Mouse (Mus musculus): ENCODE measurements around the gene Olfr530. TPM values are rescaled to one million over a fixed set of nuclear protein-coding genes. Genes with fewer than 3 reads are reported as not detected.

Gene Olfr530
- polyA plus RNA-seq (2012; rRNA removed; ENCODE audit: low replicate concordance) = not detected in 2 replicates

DNA sequence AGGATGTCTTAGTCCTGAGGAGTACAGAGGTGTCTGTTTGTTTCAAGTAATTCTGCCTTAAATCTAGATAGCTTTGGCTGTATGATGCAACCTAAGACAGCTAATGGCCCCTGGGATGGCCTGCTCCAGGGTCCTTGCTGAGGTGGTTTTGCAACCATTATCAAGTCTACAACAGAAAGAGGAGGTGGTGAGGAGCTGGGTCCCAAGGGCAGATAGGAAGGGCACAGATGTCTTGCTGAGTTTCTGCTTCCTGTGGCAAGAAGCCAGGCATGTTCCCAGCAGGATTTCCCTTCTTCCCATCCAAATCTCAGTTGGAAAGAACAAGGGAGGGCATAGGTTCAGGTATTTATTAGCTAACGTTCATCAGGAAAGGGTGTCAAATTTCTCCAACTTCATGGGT is at the start of gene Olfr530:
Gene Olfr530, minus strand, starts transcription at position 101 of the 400 bp plus-strand sequence.

DNA sequence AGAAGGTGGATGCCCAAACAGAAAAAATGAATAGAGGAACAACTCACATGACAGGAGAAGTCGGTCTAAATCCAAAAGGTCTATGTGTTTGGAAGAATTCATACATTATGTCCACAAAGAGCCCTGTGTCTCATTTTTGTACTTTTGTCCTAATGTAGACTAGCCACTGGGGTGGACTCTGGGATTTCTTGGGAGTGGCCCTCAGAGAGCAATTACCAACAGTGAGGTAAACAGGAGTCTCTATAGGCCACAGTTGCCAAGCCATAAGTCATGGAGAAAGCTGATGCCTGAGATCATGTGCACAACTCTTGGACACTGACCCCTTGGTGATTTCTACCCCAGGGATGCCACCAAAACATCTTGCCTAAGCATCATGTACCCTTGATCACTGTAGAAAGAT is 45.4 kb upstream of the Olfr530 start, which contains the start of gene Olfr532:
Gene Olfr532, minus strand, starts transcription at position 101 of the 400 bp plus-strand sequence.

DNA sequence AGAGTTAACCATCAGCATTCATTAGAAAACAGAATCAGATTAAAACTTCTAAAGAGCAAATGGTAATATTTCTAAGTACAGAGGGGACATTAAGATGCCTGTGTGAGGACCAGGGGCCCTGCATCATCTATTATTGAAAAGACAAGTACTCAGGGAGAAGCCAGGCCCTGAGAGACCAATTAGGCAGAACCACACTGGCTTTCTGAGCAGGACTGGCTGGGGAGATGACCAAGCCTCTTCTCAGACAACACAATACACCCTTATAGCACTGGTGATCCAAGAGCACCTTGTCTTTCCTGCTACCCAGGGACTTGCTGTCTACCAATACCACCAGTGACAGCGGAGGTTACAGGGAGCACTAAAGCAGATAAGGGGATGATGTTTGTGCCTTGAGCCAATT is 26.7 kb upstream of the Olfr530 start, which contains the start of gene Olfr531:
Gene Olfr531, minus strand, starts transcription at position 101 of the 400 bp plus-strand sequence.

DNA sequence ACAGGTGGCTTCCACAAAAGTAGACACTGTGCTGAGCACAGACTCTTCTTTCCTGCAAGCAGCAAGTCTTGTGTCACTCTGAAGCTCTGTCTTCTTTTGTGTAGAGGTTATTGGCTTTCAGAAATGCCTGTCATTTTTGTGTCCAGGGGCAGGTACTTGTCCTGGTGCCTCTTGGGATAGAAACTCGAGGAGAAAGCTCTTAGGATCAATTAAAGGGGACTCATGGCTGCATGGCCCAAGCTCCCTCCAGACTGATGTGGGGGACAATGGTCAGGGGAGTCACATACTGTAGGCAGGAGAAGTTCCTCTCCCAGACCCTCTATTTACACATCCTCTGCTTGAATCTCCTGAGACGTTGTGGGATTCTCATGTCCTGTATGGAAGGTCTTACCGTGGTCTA is 14.6 kb downstream of the Olfr530 start, which contains the start of gene Olfr60:
Gene Olfr60, minus strand, starts transcription at position 101 of the 400 bp plus-strand sequence.

DNA sequence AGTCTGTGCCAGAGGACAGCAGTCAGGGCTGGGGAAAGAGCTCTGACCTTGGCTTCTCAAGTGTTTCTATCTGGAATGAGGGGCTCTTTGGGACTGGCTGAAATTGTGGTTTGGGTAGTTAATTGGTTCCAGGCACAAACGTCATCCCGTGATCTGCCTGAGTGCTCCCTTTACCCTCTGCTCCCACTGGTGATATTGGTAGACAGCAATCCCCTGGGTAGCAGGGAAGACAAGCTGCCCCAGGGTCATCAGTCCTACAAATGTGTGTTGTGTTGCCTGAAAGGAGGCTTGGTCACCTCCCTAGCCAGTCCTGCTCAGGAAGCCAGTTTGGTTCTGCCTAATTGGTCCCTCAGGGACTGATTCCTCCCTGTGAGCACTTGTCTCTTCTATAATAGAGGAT is 42.4 kb downstream of the Olfr530 start, which contains the start of gene Olfr527:
Gene Olfr527, plus strand, starts transcription at position 301 of the 400 bp plus-strand sequence.

Other genes with a start within 250 kb of the Olfr530 start
- 31.2 and 62.7 TPM in 2 replicates for gene Mtg1, start 238.8 kb downstream of the Olfr530 start, polyA plus RNA-seq (2012; rRNA removed; ENCODE audit: low replicate concordance)
- 0.70 and 0.87 TPM in 2 replicates for gene Sprn, start 221.5 kb downstream of the Olfr530 start, polyA plus RNA-seq (2012; rRNA removed; ENCODE audit: low replicate concordance)
- not detected in 2 replicates for gene Olfr522, start 211.6 kb downstream of the Olfr530 start, polyA plus RNA-seq (2012; rRNA removed; ENCODE audit: low replicate concordance)
- gene Olfr523, start 203.1 kb downstream of the Olfr530 start, polyA plus RNA-seq (2012; rRNA removed; ENCODE audit: low replicate concordance) = 0.40 and 0.73 TPM in 2 replicates
- 0.13 TPM in 1 of 2 replicates, not detected in the other for gene Olfr524, start 170.4 kb downstream of the Olfr530 start, polyA plus RNA-seq (2012; rRNA removed; ENCODE audit: low replicate concordance)
- 1.7 and 3.0 TPM in 2 replicates for gene Cd163l1, start 158.1 kb downstream of the Olfr530 start, polyA plus RNA-seq (2012; rRNA removed; ENCODE audit: low replicate concordance)
- 3.4 and 4.5 TPM in 2 replicates for gene 5830411N06Rik, start 129.0 kb downstream of the Olfr530 start, polyA plus RNA-seq (2012; rRNA removed; ENCODE audit: low replicate concordance)
- not detected in 2 replicates for gene Olfr525, start 55.5 kb downstream of the Olfr530 start, polyA plus RNA-seq (2012; rRNA removed; ENCODE audit: low replicate concordance)
- not detected in 2 replicates for gene Olfr527, start 42.3 kb downstream of the Olfr530 start, polyA plus RNA-seq (2012; rRNA removed; ENCODE audit: low replicate concordance)
- 1.1 and 1.2 TPM in 2 replicates for gene Olfr60, start 14.7 kb downstream of the Olfr530 start, polyA plus RNA-seq (2012; rRNA removed; ENCODE audit: low replicate concordance)
- gene Olfr531, start 26.6 kb upstream of the Olfr530 start, polyA plus RNA-seq (2012; rRNA removed; ENCODE audit: low replicate concordance) = not detected in 2 replicates
- not detected in 2 replicates for gene Olfr532, start 45.3 kb upstream of the Olfr530 start, polyA plus RNA-seq (2012; rRNA removed; ENCODE audit: low replicate concordance)
- gene Olfr533, start 87.0 kb upstream of the Olfr530 start, polyA plus RNA-seq (2012; rRNA removed; ENCODE audit: low replicate concordance) = not detected in 2 replicates
- gene Olfr535, start 107.9 kb upstream of the Olfr530 start, polyA plus RNA-seq (2012; rRNA removed; ENCODE audit: low replicate concordance) = not detected in 2 replicates
- gene Olfr536, start 131.1 kb upstream of the Olfr530 start, polyA plus RNA-seq (2012; rRNA removed; ENCODE audit: low replicate concordance) = not detected in 2 replicates
- not detected in 2 replicates for gene Olfr538, start 191.6 kb upstream of the Olfr530 start, polyA plus RNA-seq (2012; rRNA removed; ENCODE audit: low replicate concordance)
- not detected in 2 replicates for gene Olfr46, start 224.9 kb upstream of the Olfr530 start, polyA plus RNA-seq (2012; rRNA removed; ENCODE audit: low replicate concordance)